Mouse (Mus musculus): ENCODE measurements around the gene Wls. TPM values are rescaled to one million over a fixed set of nuclear protein-coding genes. Genes with fewer than 3 reads are reported as not detected.
A peak's percentile ranks its signal among the peaks of the same experiment; 100 is the strongest.

Gene Wls
- total RNA-seq (2021): 100 to 1,000 TPM; 116 TPM

GRCm38 (mm10) chr3:159839481-159839880, at the start of gene Wls:
Gene Wls, plus strand, starts transcription at chr3:159839672.
- DNase-seq: peak; percentile 76

- no peak for DNase-seq
Measured at GRCm38 (mm10) chr3:159789781-159790180, 49.7 kb upstream of the Wls start.

- DNase-seq: no peak
Measured at GRCm38 (mm10) chr3:159831535-159831934, 7.9 kb upstream of the Wls start.

- peak; percentile 78 for DNase-seq
Measured at GRCm38 (mm10) chr3:159840002-159840816, 737 bp downstream of the Wls start.

GRCm38 (mm10) chr3:159840817-159841390, 1.4 kb downstream of the Wls start:
- DNase-seq: peak; percentile 36

GRCm38 (mm10) chr3:159841458-159841857, 2.0 kb downstream of the Wls start:
- DNase-seq: no peak

GRCm38 (mm10) chr3:159843135-159843534, 3.7 kb downstream of the Wls start:
- no peak for DNase-seq

GRCm38 (mm10) chr3:159847410-159848016, 8.0 kb downstream of the Wls start:
- DNase-seq: no peak

GRCm38 (mm10) chr3:159848156-159848555, 8.7 kb downstream of the Wls start:
- DNase-seq: no peak

GRCm38 (mm10) chr3:159851476-159851875, 12.0 kb downstream of the Wls start:
- no peak for DNase-seq

GRCm38 (mm10) chr3:159851980-159852379, 12.5 kb downstream of the Wls start:
- DNase-seq: no peak

GRCm38 (mm10) chr3:159857112-159857511, 17.6 kb downstream of the Wls start:
- DNase-seq: no peak

- no peak for DNase-seq
Measured at GRCm38 (mm10) chr3:159865691-159866090, 26.2 kb downstream of the Wls start.

- DNase-seq: no peak
Measured at GRCm38 (mm10) chr3:159878983-159879382, 39.5 kb downstream of the Wls start.

GRCm38 (mm10) chr3:159883325-159883724, 43.9 kb downstream of the Wls start:
- no peak for DNase-seq

GRCm38 (mm10) chr3:159884802-159885201, 45.3 kb downstream of the Wls start:
- DNase-seq: no peak

- DNase-seq: peak; percentile 81
Measured at GRCm38 (mm10) chr3:159885271-159885670, 45.8 kb downstream of the Wls start.

- no peak for DNase-seq
Measured at GRCm38 (mm10) chr3:159885781-159886400, 46.4 kb downstream of the Wls start.

GRCm38 (mm10) chr3:159890176-159891056, 50.9 kb downstream of the Wls start:
- no peak for DNase-seq

GRCm38 (mm10) chr3:159891057-159891752, 51.7 kb downstream of the Wls start:
- peak; percentile 7 for DNase-seq

GRCm38 (mm10) chr3:159907329-159907728, 67.9 kb downstream of the Wls start:
- no peak for DNase-seq
